Mouse (Mus musculus) kidney, adult 18-20 months (tissue): ENCODE data around the gene Aldh2.

Experiments
- DNase-seq: peaks from one replicate; pipeline ENCODE4 v3.0.0; 2021

Gene Aldh2

DNA sequence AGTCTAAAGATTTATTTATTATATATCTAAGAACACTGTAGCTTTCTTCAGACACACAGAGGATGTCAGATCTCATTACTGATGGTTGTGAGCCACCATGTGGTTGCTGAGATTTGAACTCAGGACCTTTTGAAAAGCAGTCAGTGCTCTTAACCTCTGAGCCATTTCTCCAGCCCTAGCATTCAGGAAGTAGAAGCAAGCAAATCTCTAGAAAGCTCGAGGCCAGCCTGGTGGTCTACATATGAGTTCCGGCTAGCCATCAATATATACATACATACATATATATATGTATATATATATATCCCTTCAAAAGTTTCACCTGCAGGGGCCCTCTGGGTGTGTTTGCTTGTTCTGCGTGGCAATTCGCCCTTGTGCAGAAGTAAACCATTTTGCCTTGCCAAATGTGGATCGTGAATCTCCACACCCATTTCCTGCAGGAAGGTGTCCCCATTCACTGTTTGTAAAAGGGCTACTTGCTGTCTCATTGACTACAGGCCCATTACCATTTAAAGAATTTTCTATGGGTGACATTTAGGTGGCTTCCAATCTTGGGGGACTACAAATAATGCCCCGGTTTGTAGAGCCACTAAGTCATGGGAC is 1.2 kb upstream of the Aldh2 start:
- no peak for DNase-seq

DNA sequence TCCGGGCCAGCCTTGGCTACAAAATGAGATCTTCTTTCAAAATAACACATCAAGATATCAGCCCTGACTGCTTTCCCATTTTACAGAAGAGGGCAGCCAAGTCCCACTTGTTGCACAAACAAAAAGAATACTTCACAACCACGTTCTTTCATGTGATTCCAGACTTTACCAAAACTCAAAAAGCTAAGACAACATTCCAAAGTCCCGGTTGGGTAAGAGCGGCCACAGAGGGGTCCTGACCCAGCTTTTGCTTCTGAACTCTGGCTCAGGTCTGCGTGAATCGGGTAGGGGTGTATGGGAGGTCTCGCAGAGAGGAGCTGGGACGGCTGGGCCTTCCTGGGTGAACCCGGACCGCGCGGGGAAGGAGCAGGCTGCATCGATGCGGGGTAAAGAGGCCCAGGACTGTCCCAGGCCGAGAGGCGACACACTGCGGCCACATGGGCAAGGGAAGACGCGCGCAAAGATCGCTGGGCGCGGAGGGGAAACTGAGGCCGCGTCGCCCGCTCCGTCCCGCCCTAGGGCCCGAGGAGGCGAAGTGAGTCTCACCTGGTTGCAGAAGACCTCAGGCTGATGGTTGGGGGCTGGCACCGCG is 712 bp downstream of the Aldh2 start:
- DNase-seq: no peak

DNA sequence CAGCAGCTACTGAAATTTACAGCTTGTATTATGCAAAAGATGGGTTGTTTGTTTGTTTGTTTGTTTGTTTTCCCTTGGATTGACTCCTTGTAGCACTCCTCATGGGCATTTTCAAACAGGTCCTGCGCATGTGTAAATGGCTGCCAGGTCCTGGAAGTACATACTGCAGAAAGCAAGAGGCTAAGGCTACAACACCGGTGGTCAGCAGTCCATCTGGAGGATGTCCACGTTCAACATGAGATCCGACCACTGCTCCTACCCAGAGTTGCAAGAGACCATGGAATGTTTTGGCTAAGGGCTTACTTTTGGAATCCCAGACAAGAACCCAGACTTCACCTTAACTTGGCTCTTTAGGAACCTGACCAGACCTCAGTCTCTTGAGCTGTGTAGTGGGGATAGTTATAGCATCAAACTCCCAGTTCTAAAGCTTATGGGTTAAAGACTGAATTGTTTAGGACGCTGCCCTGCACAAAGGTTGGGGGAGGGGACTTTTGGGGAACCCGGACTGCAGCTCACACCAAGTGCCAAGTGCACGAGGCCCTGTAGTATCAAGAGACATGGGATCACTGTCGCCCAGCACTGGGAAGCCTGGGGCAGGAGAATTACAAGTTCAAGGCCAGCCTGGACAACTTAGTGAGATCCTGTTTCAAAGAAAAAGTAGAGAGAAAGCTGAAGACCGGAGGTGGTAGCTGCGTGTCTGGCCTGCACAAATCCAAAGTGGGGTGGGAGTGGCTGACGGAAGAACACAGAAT is 1.4 kb downstream of the Aldh2 start:
- no peak for DNase-seq

DNA sequence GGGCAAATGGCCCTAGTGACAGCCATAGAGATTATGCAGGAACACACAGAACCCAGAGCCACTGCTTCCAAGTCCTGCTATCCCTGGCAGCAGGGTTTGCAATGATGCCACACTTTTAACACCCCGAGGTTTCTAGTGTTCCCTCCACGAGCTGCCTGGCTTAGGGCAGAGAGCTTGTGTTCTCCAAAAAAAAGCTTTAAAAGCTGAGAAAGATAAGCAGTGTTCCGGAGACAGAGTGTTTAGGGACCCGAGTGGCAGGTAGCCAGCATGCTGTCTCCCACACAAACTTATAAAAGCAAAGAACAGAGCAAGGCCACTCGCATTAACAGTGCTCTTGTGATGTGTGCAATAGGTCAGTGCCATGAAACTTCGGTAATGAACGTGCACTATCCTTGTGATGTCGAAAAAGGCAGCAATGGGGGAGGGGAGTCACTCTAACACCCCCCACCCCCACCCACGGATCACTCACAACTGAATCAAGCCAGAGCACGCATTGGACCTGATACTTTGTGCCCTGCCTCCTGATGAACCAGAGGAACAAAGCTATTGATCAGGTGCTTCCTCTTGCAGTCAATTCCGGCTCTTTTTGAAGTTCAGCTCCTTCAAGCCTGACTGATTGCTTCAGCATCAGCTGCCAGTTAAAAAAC is 2.1 kb downstream of the Aldh2 start:
- no peak for DNase-seq

DNA sequence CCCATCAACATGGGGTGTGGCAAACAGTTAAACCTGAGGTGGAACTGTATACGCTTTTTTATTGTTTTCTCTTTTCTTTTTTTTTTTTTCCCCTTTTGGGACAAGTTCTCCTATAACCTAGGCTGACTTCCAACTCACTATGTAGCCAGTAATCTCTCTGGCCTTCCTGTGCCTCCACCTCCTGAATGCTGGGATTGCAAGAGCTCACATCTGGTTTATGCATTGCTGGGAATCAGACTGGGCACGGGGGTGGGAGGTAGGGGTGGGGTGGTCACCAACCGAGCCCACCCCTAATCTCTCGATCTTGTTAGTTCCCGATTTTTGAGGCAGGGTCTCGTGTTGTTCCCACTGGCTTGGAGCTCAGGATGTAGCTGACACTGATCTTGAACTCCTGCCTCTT is 3.7 kb downstream of the Aldh2 start:
- DNase-seq: no peak

DNA sequence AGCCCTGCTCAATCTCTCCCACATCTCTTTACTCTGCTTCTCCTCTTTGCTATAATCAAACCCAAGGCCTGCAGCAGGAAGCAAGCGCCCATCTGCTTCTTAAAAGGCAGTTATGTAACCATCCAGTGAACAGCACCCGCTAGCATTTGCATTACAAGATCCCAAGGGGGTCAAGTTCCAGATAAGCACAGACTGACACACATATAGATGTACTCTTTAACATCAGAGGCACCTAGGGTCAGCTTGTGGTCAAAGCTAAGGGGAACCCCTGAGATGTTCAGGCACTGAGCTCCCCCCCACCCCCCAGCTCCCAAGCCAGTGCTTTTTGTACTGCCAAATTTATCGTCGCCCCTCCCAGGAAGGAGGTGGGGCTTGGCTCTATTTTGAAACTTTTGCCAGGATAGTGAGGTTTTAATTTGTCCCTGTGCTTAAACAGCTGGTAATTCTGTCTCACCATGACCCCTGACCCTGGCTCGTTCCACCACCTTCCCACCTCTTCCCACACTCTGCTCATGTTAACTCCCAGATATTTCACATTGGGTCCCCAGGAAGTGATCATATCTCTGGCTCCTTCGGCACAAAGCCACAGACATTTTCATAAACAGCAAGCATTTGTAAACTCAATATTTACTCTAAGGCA is 7.1 kb downstream of the Aldh2 start:
- peak; percentile 43 for DNase-seq

DNA sequence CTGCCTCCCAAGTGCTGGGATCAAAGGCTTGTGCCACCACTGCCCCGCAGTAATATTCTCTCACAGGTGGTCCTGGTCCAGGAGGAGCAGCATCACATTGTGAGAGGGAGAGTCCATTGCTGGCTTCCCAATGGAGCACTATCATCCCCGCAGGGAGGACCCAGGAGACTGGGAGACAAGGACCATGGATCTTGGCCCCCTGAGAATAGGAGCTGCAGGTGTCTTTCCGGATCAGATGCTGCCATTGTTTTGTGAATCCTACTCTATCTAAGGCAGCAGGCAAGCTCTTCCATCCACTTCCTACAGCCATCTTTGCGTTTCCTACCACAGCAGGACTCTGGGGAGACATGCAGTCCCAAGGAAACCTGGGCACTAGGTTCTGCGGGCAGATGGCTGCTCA is 7.9 kb downstream of the Aldh2 start:
- DNase-seq: no peak

DNA sequence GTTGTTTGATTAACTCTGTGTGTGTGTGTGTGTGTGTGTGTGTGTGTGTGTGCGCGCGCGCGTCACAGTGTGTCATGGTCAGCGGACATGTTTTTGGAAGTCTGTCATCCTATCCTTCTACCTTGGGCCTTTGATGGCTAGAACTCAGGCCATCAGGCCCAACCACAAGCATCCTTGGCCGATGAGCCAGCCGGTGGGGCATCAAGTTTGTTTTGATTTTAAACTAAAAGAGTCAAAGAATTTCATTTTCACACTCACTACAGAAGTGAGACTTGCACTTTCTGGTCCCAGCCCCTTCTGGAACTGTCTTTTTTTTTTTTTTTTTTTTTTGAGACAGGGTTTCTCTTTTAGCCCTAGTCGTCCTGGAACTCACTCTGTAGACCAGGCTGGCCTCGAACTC is 8.6 kb downstream of the Aldh2 start:
- DNase-seq: no peak

DNA sequence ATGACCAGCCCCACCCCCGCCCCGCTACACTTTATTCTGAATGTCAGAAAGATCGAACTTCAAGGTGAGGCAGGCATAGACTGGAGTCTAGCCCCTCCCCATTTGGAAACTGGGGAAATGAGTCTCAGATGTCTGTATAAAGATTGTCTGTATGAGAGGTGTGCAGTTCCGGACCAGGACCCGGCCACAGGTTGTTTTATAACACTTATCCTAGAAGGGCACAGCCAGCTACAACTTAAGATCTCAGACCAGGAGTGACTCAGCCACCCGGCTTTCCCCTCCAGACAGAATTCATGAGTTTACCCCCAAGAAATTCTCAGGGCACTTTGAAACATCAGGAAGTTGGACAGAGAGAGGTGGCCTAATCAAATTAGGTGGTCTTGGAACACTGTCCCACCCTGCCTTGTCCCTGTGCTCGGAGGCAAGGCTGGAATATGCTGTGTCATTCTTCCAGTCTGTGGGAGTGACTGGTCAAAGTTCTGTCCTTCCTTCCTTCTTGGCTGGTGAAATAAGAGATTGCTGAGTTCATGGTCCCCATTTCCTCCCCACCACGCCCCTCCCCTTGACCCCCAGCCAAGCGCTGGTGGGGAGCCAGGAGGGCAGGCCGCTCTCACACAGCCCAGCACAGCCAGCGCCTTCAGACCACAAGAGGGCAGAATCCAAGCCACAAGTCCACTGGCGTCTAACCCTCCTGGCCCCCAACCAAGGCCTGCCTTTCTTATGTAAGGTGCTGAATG is 9.7 kb downstream of the Aldh2 start:
- peak; percentile 96 for DNase-seq

DNA sequence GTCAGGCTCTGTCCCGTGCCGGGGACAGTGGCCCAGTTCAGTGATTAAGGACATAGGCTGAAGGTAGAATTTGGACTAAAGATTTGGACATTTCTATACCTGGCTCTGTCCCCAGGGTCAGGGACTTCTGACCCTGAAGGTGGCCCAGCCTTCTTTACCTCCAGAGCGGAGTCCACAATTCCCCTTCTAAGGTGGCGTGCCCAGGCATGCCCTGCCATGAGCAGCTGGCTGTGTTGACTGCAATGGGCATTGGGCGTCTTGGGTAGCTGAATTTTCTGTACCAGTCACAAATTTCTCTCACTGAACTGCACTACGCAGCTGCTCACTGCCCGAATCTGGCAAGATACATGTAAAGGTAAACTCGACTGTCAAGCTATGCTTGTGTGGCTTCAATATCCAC is 11.7 kb downstream of the Aldh2 start:
- no peak for DNase-seq

DNA sequence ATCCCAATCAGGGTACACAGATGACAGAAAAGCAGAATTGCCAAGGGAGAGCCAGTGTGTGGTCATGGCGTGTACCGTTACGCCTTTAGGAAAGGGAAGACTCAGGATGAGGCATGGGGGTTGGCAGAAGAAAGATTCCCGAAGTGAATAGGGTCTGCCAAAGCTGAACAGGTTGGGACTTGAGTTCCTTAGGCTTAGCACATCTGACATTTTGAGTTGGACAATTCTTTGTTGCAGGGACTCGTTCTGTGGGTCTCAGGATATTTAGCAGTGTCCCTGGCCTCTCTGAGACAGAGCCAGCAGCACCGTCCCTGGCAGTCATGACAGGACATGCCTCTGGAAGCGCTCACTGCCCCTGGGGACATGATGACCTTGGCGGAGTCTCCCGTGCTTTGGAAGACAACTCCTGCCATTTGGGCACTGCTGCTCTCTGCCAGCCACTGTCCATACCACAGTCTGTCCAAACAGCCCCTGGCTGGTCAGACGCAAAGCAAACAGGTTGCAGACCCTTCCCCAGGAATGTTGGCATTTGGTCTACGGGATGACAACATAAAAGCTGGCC is 16.6 kb downstream of the Aldh2 start:
- DNase-seq: no peak

DNA sequence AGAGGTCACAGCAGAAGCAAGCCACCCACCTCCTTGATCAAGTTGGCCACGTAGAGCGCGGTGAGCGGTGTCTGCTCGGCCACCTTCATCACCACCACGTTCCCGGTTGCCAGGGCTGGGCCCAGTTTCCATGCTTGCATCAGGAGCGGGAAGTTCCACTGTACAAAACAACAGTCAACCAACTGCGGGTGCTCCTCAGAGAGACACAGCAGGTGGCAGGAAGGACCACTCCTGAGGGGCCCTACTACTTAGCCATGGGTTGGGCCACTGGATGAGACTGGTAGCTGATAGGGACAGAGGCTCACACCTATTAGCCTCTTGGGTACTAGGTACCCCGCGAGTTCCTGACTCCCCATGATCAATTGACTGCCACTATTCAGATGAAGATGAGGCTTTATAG is 17.8 kb downstream of the Aldh2 start:
- no peak for DNase-seq

DNA sequence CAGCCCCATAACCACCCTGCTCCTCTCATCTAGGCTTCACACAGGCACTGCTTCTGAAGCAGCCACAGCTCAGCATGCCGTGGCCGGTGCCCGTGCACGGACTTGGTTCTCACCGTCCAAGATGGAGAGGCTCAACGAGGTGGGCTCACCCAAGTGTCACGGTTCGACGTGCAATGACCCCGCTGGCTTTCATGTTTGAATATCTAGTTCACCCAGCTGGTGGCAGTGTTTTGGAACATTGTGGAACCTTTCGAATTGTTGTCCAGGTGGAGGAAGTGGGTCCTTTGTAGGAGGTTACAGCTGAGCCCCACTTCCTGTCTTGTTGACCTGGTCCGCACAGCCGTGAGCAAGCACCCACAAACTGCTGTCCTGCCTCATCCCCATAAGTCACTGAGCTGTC is 19.5 kb downstream of the Aldh2 start:
- DNase-seq: no peak

DNA sequence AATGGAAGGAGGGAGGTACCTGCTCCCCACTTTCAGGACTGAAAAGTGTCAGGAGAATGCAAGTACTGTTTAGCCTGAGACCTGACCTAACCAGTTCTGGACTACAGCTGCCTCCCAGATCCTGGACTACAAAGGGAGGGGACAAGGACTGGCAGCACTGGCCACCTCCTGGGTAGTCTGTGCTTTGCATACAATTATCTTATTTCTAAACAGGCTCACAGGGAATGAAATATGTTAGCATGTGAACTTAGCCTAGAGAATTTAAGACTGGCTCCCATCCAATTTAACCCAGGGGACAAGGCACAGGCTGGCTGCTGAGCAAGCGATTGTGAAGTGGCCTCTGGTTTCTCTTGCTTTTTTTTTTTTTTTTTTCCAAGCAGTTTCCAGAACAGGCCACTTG is 22.8 kb downstream of the Aldh2 start:
- no peak for DNase-seq

DNA sequence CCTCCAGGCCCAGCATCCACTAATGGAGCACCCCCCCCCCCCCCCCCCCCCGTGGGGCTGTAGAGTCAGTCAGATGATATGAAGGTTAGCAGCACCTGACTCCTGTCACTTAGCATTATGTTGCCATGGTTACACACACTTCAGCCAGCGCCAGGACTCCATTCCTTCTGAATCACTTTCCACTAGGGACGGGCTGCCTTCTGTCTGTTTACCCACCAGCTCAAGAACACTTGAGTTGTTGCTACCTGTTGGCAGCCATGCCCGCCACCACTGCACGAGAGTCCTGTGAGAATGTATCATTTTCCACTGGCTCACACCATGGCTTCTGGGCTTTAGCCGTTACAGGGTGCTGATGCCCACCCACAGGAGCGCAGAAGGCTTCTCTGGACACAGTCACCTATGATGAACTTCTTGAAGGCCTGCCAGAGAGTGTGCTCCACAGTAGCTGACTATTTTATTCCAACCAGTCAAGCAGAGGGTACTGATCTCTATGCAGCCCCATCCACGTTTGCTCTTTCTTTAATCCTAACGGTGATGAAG is 23.7 kb downstream of the Aldh2 start:
- no peak for DNase-seq

DNA sequence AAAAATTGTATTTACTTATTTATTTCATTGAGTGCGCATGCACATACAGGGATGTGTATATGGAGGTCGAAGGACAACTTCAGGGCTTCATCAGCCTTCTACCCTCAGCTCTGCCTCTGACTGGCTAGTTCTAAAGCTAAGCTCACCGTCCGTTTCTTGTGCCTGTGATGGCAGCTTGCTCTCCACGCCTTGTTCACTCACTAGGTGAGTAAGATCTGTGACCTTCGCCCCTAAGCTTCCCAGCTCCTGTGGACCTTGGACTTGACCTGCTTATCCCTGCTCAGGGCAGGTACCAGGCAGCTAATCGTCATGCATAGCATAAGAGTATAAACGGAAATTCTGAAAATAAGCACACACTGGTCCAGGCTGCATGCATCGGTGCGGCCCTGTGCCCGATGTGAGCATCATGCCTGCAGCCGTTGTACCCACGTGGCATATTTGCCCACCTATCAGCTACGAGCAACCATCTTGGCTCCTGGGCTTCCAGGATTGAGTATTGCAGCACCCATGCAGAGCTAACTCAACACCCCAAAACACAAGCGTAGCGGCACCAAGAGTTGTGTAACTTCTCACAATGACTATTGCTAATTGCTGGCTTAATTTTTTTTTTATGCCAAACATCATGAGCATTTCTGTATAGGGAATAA is 27.5 kb downstream of the Aldh2 start:
- DNase-seq: peak; percentile 66

DNA sequence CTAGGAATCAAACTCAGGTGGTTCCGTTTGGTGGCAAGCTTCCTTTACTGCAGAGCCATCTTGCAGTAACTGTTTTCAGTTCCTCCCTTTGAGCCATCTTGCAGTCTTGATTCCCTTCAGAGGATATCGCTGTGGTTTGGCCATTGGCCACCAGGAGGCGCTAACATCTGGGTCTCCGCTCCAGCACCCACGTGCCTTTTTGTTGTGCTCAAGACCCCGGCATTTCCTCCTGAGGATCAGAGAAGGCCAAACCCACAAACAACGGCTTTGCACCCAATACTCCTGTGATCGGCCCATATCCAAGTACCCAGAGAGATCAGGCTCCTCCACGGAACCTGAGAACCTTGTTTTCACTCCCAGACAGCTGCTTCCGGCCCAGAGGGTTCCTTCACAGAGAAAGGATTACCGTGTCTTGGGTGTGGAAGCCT is 29.1 kb downstream of the Aldh2 start:
- peak; percentile 89 for DNase-seq

DNA sequence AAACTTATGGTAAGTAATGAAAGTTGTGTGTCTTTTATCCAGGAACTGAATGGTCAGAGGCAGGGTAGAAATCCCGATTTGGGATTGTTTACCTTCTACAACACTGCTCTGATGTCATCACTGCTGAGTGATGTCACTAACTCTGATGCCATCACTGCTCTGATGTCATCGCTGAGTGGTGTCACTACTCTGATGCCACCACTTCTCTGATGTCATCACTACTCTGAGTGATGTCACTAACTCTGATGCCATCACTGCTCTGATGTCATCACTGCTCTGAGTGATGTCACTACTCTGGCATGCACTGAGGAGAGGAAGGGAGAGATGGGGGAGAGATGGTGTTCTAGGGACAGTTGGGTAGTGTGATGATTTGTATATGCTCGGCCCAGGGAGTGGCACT is 31.2 kb downstream of the Aldh2 start:
- no peak for DNase-seq

DNA sequence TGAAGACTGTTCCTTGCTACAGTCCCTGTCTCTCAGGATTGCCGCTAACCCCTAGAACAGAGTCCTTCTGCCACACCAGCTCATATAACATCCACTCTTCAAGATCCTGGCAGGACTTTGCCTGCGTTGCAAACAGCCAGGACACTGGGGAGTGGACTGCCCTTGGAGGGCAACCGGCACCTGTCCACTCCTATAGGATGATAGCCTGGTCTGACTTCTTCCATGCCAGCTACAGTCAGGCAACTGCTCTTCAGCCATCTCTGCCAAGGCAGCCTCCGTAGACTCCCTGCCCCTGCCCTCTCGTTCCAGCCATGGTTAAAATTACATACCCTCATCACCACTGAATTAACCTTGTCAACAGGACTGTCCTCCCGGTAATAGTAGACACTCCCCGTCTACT is 44.4 kb downstream of the Aldh2 start:
- DNase-seq: no peak

DNA sequence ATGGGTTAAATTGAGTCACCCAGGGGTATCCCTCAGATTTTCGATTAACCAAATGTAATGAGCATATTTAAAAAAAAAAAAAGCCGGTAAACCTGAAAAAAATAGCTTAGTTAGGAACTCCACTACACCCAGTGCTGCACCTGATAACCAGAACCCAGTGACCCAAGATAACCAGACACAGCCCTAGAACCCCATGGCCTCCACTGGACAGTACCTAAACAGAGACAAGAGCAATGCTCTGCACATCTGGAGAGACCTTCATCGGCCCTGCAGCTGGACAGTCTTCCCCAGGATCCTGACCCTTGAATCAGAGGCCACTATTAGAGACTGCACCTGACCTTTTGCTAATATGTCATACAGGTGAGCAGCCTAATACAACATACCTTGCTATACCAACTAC is 46.5 kb downstream of the Aldh2 start:
- no peak for DNase-seq

DNA sequence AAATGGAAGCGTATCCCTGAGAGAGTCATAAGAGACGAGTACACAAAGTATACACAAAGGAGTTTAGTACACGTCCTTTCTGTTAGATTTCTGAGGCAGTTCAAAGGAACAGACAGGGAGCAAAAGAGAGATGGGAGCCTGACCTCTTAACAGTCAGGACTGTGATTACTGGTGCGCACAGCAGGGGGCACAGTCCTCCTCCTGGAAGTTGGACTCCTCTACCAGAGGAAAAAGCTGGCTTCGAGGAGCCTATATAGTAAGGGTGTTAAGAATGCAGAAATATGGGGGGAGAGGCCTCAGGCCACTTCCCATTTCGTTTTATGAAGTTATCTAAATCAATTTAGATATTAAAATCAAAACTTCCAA is 47.1 kb downstream of the Aldh2 start:
- peak; percentile 66 for DNase-seq
